Mouse (Mus musculus) heart, postnatal 0 days (tissue): ENCODE results near the gene Gsta2. TPM values are rescaled to one million over a fixed set of nuclear protein-coding genes. Genes with fewer than 3 reads are reported as not detected.

Source experiments
- ATAC-seq: fragments of 200-750 bp; cut with Nextera tagmentation; 2 replicates; pipeline ENCODE4 v1.8.0; 2017; ENCODE audit warnings: low read depth, moderate number of reproducible peaks, moderate library complexity; ENCODE audit not compliant: insufficient read depth
- DNase-seq: peaks from one replicate; pipeline ENCODE4 v3.0.0-alpha.2; 2016; ENCODE audit warnings: low spot score
- H3K27ac ChIP-seq: fragments of 300-500 bp; sonication (generic); 2 replicates; pipeline ENCODE4 v1.5.1; 2014; ENCODE audit warnings: low read depth, mild to moderate bottlenecking
- H3K27me3 ChIP-seq: fragments of 300-500 bp; sonication (generic); 2 replicates; pipeline ENCODE4 v1.6.1; 2014; ENCODE audit warnings: low read length, mixed read lengths; ENCODE audit not compliant: control insufficient read depth, insufficient read depth
- H3K36me3 ChIP-seq: fragments of 300-500 bp; sonication (generic); replicated peaks from 2 replicates; pipeline ENCODE4 v1.6.1; 2014; ENCODE audit warnings: low read length, mixed read lengths; ENCODE audit not compliant: control insufficient read depth, insufficient read depth
- H3K4me1 ChIP-seq: fragments of 300-500 bp; sonication (generic); 2 replicates; pipeline ENCODE4 v1.6.1; 2014; ENCODE audit warnings: antibody characterized with exemption; ENCODE audit not compliant: control insufficient read depth, insufficient read depth
- H3K4me2 ChIP-seq: fragments of 300-500 bp; sonication (generic); 2 replicates; pipeline ENCODE4 v1.6.1; 2014; ENCODE audit warnings: low read depth, mild to moderate bottlenecking, low read length, moderate library complexity
- H3K4me3 ChIP-seq: fragments of 300-500 bp; sonication (generic); 2 replicates; pipeline ENCODE4 v1.5.1; 2014; ENCODE audit warnings: low read depth, low read length
- H3K9ac ChIP-seq: fragments of 300-500 bp; sonication (generic); replicated peaks from 2 replicates; pipeline ENCODE4 v1.6.1; 2014; ENCODE audit warnings: low read depth, low read length, mixed read lengths
- H3K9me3 ChIP-seq: fragments of 300-500 bp; sonication (generic); replicated peaks from 2 replicates; pipeline ENCODE4 v1.6.1; 2016; ENCODE audit warnings: low read length; ENCODE audit not compliant: control insufficient read depth
- CTCF ChIP-seq: IDR thresholded peaks from 2 replicates; pipeline ENCODE4 v1.5.1; 2016; ENCODE audit warnings: antibody characterized with exemption, control low read depth, low read depth
- EP300 ChIP-seq: IDR thresholded peaks from 2 replicates; pipeline ENCODE4 v1.6.1; 2016; ENCODE audit warnings: antibody characterized with exemption, low read depth
- WGBS: fragments of 180-500 bp; shearing (Covaris S2); extraction: QIAGEN DNeasy Blood & Tissue Kit; methylation state at CpG from one replicate; pipeline ENCODE4 v1.1.7; 2014; 5-methylcytosine and 5-hydroxymethylcytosine counted together
- polyA plus RNA-seq: library from polyadenylated mRNA; unstranded; fragments of >200 nt; fragmentation: Nextera tagmentation; extraction: Ambion mirVana; gene quantifications from 2 replicates; pipeline ENCODE4 v1.2.1, GENCODE M21; 2015
- total RNA-seq: library from RNA; depleted of rRNA; stranded (reverse); fragments of >200 nt; gene quantifications from 2 replicates; pipeline ENCODE4 v1.2.3, GENCODE M21; 2014; ENCODE audit warnings: low replicate concordance

Gsta2 gene
- total and polyA plus RNA-seq, 2 experiments from 2014 or later, result not detected

- no peak for TF ChIP-seq EP300
- TF ChIP-seq CTCF, result 0 out of 2 replicates have a peak, but pooled peaks have one; percentile 6
- Histone ChIP-seq H3K27ac (no peak within 1 kb of the TSS), H3K4me1 (0 out of 2 replicates have a peak, but pooled peaks cover 3% of the 10 kb centered on the region), H3K4me3 (peak within 1 kb of the TSS; percentile 34), H3K4me2 (peak within 1 kb of the TSS; percentile 61), H3K9ac (0 out of 2 replicates have a peak within 1 kb of the TSS, but pooled peaks have one; percentile 7), H3K36me3 (no peaks in the 10 kb centered on the region), H3K27me3 (no peaks in the 10 kb centered on the region), H3K9me3 (no peaks in the 10 kb centered on the region)
- WGBS, result 8% methylated on average over 15 of the region's 23 CpGs
- ATAC-seq, result peak; percentile 83
- peak; percentile 51 for DNase-seq
Measured at GRCm38 (mm10) chr9:78378113-78378785, 22.7 kb upstream of the Gsta2 start, which contains the start of gene Ooep. Gene Ooep (minus strand): TSS chr9:78378725.

GRCm38 (mm10) chr9:78377546-78377945, 22.0 kb upstream of the Gsta2 start:
- WGBS, result 49% methylated on average over 8 of the region's 8 CpGs
- H3K4me2 ChIP-seq, result no peak overlapping the region
- H3K9me3 ChIP-seq, result no peaks in the 10 kb centered on the region
- DNase-seq (no peak), ATAC-seq (no peak)
- no peak overlapping the region for H3K27ac ChIP-seq
- TF ChIP-seq EP300 (no peak), CTCF (no peak)
- no peak overlapping the region for H3K9ac ChIP-seq
- 0 out of 2 replicates have a peak, but pooled peaks cover 3% of the 10 kb centered on the region for H3K4me1 ChIP-seq
- H3K27me3 ChIP-seq, result no peaks in the 10 kb centered on the region
- H3K36me3 ChIP-seq, result no peaks in the 10 kb centered on the region
- H3K4me3 ChIP-seq, result no peak overlapping the region

GRCm38 (mm10) chr9:78375486-78375885, 19.9 kb upstream of the Gsta2 start:
- DNase-seq (no peak), ATAC-seq (no peak)
- no peaks in the 10 kb centered on the region for H3K36me3 ChIP-seq
- no peaks in the 10 kb centered on the region for H3K9me3 ChIP-seq
- no peak overlapping the region for H3K4me2 ChIP-seq
- H3K27me3 ChIP-seq, result no peaks in the 10 kb centered on the region
- H3K4me3 ChIP-seq, result no peak overlapping the region
- H3K4me1 ChIP-seq, result 0 out of 2 replicates have a peak, but pooled peaks cover 3% of the 10 kb centered on the region
- whole genome bisulfite sequencing, result 73% methylated on average over 4 of the region's 4 CpGs
- TF ChIP-seq CTCF (no peak), EP300 (no peak)
- no peak overlapping the region for H3K9ac ChIP-seq
- no peak overlapping the region for H3K27ac ChIP-seq

GRCm38 (mm10) chr9:78374885-78375389, 19.3 kb upstream of the Gsta2 start:
- Histone ChIP-seq H3K4me3 (no peak overlapping the region), H3K27ac (no peak overlapping the region), H3K36me3 (no peaks in the 10 kb centered on the region), H3K4me1 (0 out of 2 replicates have a peak, but pooled peaks cover 3% of the 10 kb centered on the region), H3K9ac (no peak overlapping the region), H3K27me3 (no peaks in the 10 kb centered on the region), H3K9me3 (no peaks in the 10 kb centered on the region), H3K4me2 (no peak overlapping the region)
- no peak for TF ChIP-seq CTCF
- no peak for TF ChIP-seq EP300
- DNase-seq, result no peak
- no peak for ATAC-seq
- 86% methylated on average over 1 of the region's 1 CpGs for WGBS

- TF ChIP-seq CTCF, result no peak
- no peak for TF ChIP-seq EP300
- no peak overlapping the region for H3K4me2 ChIP-seq
- no peak overlapping the region for H3K4me3 ChIP-seq
- H3K27me3 ChIP-seq, result no peaks in the 10 kb centered on the region
- 0 out of 2 replicates have a peak, but pooled peaks cover 3% of the 10 kb centered on the region for H3K4me1 ChIP-seq
- H3K9me3 ChIP-seq, result no peaks in the 10 kb centered on the region
- WGBS, result 45% methylated on average over 5 of the region's 5 CpGs
- no peaks in the 10 kb centered on the region for H3K36me3 ChIP-seq
- DNase-seq, result no peak
- no peak overlapping the region for H3K9ac ChIP-seq
- no peak overlapping the region for H3K27ac ChIP-seq
- no peak for ATAC-seq
Measured at GRCm38 (mm10) chr9:78374397-78374796, 18.8 kb upstream of the Gsta2 start.
